Mouse (Mus musculus) embryonic fibroblast, embryonic 13.5 days (primary cell): ENCODE results near the gene Hvcn1.

ENCODE experiments used
- CTCF ChIP-seq: IDR thresholded peaks from 2 replicates; pipeline ENCODE4 v1.5.1; 2011; ENCODE audit warnings: mild to moderate bottlenecking, control low read depth, low read length, moderate library complexity, borderline replicate concordance; ENCODE audit not compliant: insufficient read depth
- POLR2A ChIP-seq: IDR thresholded peaks from 2 replicates; pipeline ENCODE4 v1.6.1; 2011; ENCODE audit warnings: low read depth, mild to moderate bottlenecking, control low read depth, low read length, moderate library complexity

DNA sequence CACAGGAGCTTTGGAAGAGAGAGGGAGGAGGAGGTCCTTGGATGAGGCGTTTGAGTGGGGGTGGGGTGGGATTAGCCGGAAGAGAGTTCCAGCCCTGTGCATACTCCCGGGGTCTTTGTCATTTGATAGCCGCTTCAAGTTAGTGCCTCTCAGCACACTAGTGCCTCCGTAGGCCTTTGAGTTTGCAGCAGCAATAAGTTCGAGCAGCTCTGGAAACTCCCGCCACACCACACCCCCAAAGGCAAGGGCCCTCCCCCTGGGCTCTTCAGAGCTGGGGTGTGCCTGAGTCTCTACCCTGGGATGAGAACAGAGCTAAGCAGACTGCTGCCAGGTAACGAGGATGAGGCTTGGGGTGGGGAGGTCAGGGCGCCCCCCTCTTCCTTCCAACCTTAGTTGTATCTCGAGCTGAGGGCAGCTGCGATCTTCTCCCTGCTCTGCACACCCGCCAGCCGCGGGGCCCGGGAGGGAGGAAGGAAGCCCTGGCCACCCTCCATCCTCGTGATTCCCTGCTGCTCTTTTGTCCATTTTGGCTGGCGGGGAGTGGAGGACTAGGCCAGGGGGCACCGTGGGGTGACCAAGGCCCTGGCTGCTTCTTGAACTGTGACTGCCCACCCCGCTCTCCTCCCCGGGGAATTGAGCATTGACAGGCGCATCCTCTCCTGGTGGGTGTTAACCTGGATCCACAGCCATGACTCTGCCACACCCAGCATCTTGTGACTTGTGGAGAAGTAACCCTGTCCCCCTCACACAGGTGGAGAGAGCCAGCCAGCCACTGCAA, 3.2 kb downstream of the Hvcn1 start:
- no peak for TF ChIP-seq CTCF
- no peak for TF ChIP-seq POLR2A
